Mouse (Mus musculus): ENCODE measurements around the gene Chic1.

DNA sequence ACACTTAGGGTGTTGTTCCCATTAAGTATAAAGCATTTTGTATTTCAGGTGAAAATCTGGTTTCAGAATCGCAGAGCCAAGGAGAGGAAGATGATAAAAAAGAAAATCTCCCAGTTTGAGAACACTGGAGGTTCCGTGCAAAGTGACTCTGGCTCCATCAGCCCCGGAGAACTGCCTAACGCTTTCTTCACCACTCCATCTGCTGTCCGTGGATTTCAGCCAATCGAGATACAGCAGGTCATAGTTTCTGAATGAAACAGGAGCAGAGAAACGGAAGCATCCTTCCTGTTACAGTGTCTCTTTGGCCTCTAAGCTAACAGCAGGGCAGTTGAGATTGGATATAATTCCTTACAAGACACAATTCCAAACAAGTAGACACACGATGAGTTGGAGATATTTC is 26.9 kb upstream of the Chic1 start:
- no peak for TF ChIP-seq POLR2A (IDR thresholded peaks at IDR 0.05; ENCODE audit: control insufficient read depth, extremely low read depth, insufficient read depth, low read length, poor library complexity)
- TF ChIP-seq CTCF (IDR thresholded peaks at IDR 0.05; ENCODE audit: borderline replicate concordance, control insufficient read depth, extremely low read depth, insufficient read depth, low read length, poor library complexity), result no peak
